Mouse (Mus musculus): ENCODE measurements around the gene Ms4a5.

- TF ChIP-seq CTCF (IDR thresholded peaks at IDR 0.05; ENCODE audit: control insufficient read depth, insufficient read depth, insufficient read length) (no peak), MAX (IDR thresholded peaks at IDR 0.05) (no peak), CEBPB (IDR thresholded peaks at IDR 0.05; ENCODE audit: low read depth) (no peak), MYOD1 (IDR thresholded peaks at IDR 0.05; ENCODE audit: control insufficient read depth, insufficient read length, low read depth) (no peak)
These were observed 47.9 kb downstream of the Ms4a5 start for GRCm38 (mm10) chr19:11235820-11236219.

Measured in C2C12 (cell line).